ENCODE assay signal across 8 mouse cellular contexts in genomic region chr2:91944170-91944950, GRCm38 (mm10). TPM values are rescaled to one million over a fixed set of nuclear protein-coding genes. Genes with fewer than 3 reads are reported as not detected.
A peak's percentile ranks its signal among the peaks of the same experiment; 100 is the strongest.
DNase-seq lines count a peak whose midpoint lies in the region; ATAC-seq and TF ChIP-seq lines count a peak whose summit lies in the region.

No protein-coding gene starts in this region.

- peak overlapping the region; percentile 65 for H3K27ac ChIP-seq in embryonic facial prominence, embryonic 10.5 days (replicated peaks)
- no peak overlapping the region for H3K27ac ChIP-seq in liver, embryonic 14.5 days
- no peak overlapping the region; the same call in 1 of the 2 replicates for H3K27ac ChIP-seq in stomach, embryonic 14.5 days (ENCODE audit: low read length)

- 47% methylated on average over 13 of the region's 13 CpGs for WGBS in embryonic facial prominence, embryonic 10.5 days
- 34% methylated on average over 13 of the region's 13 CpGs for WGBS in liver, embryonic 14.5 days (ENCODE audit: insufficient replicate concordance)
- 40% methylated on average over 13 of the region's 13 CpGs for WGBS in stomach, embryonic 14.5 days

- H3K36me3 ChIP-seq in embryonic facial prominence, embryonic 10.5 days (replicated peaks): peaks cover 49% of the 10 kb centered on the region
- H3K36me3 ChIP-seq in liver, embryonic 14.5 days (replicated peaks; ENCODE audit: control insufficient read depth, insufficient read depth, low read depth): peaks cover 24% of the 10 kb centered on the region
- H3K36me3 ChIP-seq in stomach, embryonic 14.5 days (ENCODE audit: control insufficient read depth, insufficient read depth, low read length): peaks cover 27% of the 10 kb centered on the region

- TF ChIP-seq CTCF in liver, embryonic 14.5 days (IDR thresholded peaks at IDR 0.05; ENCODE audit: low read depth): peak; percentile 98

- no peak for TF ChIP-seq EP300 in liver, embryonic 14.5 days (IDR thresholded peaks at IDR 0.05; ENCODE audit: low read depth)

- peak overlapping the region; percentile 21; the same call in 1 of the 2 replicates for H3K4me3 ChIP-seq in embryonic facial prominence, embryonic 10.5 days
- H3K4me3 ChIP-seq in liver, embryonic 14.5 days (ENCODE audit: insufficient read depth in 1 of 2, low read depth in 2 of 2, low read length in 2 of 2): no peak overlapping the region
- no peak overlapping the region for H3K4me3 ChIP-seq in stomach, embryonic 14.5 days (ENCODE audit: low read depth, low read length)

- no peaks in the 10 kb centered on the region for H3K9me3 ChIP-seq in embryonic facial prominence, embryonic 10.5 days
- H3K9me3 ChIP-seq in liver, embryonic 14.5 days (ENCODE audit: control insufficient read depth, low read length): no peaks in the 10 kb centered on the region
- no peaks in the 10 kb centered on the region for H3K9me3 ChIP-seq in stomach, embryonic 14.5 days (ENCODE audit: control insufficient read depth, low read depth, low read length)

- H3K27me3 ChIP-seq in embryonic facial prominence, embryonic 10.5 days (replicated peaks; ENCODE audit: low read depth, poor library complexity, severe bottlenecking): no peaks in the 10 kb centered on the region
- H3K27me3 ChIP-seq in liver, embryonic 14.5 days (ENCODE audit: control insufficient read depth, insufficient read depth, low read length): no peaks in the 10 kb centered on the region
- no peaks in the 10 kb centered on the region for H3K27me3 ChIP-seq in stomach, embryonic 14.5 days (ENCODE audit: control insufficient read depth, insufficient read depth, low read length)

- peaks cover 53% of the 10 kb centered on the region for H3K4me1 ChIP-seq in embryonic facial prominence, embryonic 10.5 days
- H3K4me1 ChIP-seq in liver, embryonic 14.5 days (replicated peaks; ENCODE audit: control insufficient read depth in 2 of 2, insufficient read depth in 2 of 2, low read length in 1 of 2): peaks cover 29 to 38% of the 10 kb centered on the region in 2 experiments
- H3K4me1 ChIP-seq in stomach, embryonic 14.5 days (ENCODE audit: control insufficient read depth, insufficient read depth, low read length): peaks cover 26% of the 10 kb centered on the region

- peak; percentile 81 for DNase-seq in A20 (ENCODE audit: low read depth, low spot score)
- DNase-seq in adrenal gland, adult 8-10 months: peak; percentile 48
- peak; percentile 87 for DNase-seq in embryonic facial prominence, embryonic 10.5 days (ENCODE audit: low spot score)
- DNase-seq in heart, adult 8-10 months (ENCODE audit: low spot score): peak; percentile 69
- peak; percentile 73 for DNase-seq in kidney, adult 9 months
- peak in 1 of 3 experiments; percentile 50 for DNase-seq in liver, embryonic 14.5 days (ENCODE audit: low read depth in 3 of 3, low spot score in 3 of 3)
- peak; percentile 74 to 80 for DNase-seq in natural killer cell, adult 2 months (ENCODE audit: low spot score in 2 of 2)

- H3K9ac ChIP-seq in liver, embryonic 14.5 days (replicated peaks): no peak overlapping the region
- H3K9ac ChIP-seq in stomach, embryonic 14.5 days (replicated peaks; ENCODE audit: low read depth, low read length): no peak overlapping the region

- no peak overlapping the region for H3K4me2 ChIP-seq in liver, embryonic 14.5 days (ENCODE audit: low read depth)
- H3K4me2 ChIP-seq in stomach, embryonic 14.5 days (replicated peaks; ENCODE audit: low read depth, low read length): no peak overlapping the region

- peak; percentile 33 for ATAC-seq in liver, embryonic 14.5 days (ENCODE audit: insufficient read depth)
- ATAC-seq in stomach, embryonic 14.5 days (ENCODE audit: insufficient number of reproducible peaks, insufficient read depth, low FRiP score, low read depth): peak; percentile 71

RNA-seq across cellular contexts. Expression of gene Gm9821, which starts 1.1 kb away (rescaled TPM):
- total RNA-seq in adrenal gland, adult 8-10 months (2022): not detected
- 0.23 and 0.41 TPM in 2 replicates for polyA plus RNA-seq in embryonic facial prominence, embryonic 10.5 days (2016; fragmentation: Nextera tagmentation; extraction: Ambion mirVana)
- total RNA-seq in heart, adult 8-10 months (2022): not detected
- 0.01 and 0.02 TPM in 2 replicates for polyA plus RNA-seq in liver, embryonic 14.5 days (2012; rRNA removed)
- polyA plus RNA-seq in liver, embryonic 14.5 days (2014; fragmentation: Nextera tagmentation; extraction: Ambion mirVana): 0.63 and 0.96 TPM in 2 replicates
- polyA plus RNA-seq in stomach, embryonic 14.5 days (2014; fragmentation: Nextera tagmentation; extraction: Ambion mirVana): 1.2 and 1.4 TPM in 2 replicates

RNA-seq across cellular contexts. Expression of gene Mdk, which starts 12.3 kb away (rescaled TPM):
- 10 to 100 TPM in 2 of 4 experiments, 1 to 10 TPM in 2; 7.7 to 13.1 (median 9.1) TPM for total RNA-seq in adrenal gland, adult 8-10 months (2022)
- 2,212 and 2,218 TPM in 2 replicates for polyA plus RNA-seq in embryonic facial prominence, embryonic 10.5 days (2016; fragmentation: Nextera tagmentation; extraction: Ambion mirVana)
- total RNA-seq in heart, adult 8-10 months (2022): 1 to 10 TPM; 1.5 to 4.3 (median 3.4) TPM
- 13.2 and 19.3 TPM in 2 replicates for polyA plus RNA-seq in liver, embryonic 14.5 days (2012; rRNA removed)
- 12.7 and 13.7 TPM in 2 replicates for polyA plus RNA-seq in liver, embryonic 14.5 days (2014; fragmentation: Nextera tagmentation; extraction: Ambion mirVana)
- polyA plus RNA-seq in stomach, embryonic 14.5 days (2014; fragmentation: Nextera tagmentation; extraction: Ambion mirVana): 1,102 and 1,256 TPM in 2 replicates

RNA-seq across cellular contexts. Expression of gene Chrm4, which starts 17.3 kb away (rescaled TPM):
- 1 to 10 TPM; 1.0 to 4.2 (median 2.6) TPM for total RNA-seq in adrenal gland, adult 8-10 months (2022)
- 0.74 and 1.4 TPM in 2 replicates for polyA plus RNA-seq in embryonic facial prominence, embryonic 10.5 days (2016; fragmentation: Nextera tagmentation; extraction: Ambion mirVana)
- total RNA-seq in heart, adult 8-10 months (2022): not detected
- 0.06 and 0.08 TPM in 2 replicates for polyA plus RNA-seq in liver, embryonic 14.5 days (2012; rRNA removed)
- polyA plus RNA-seq in liver, embryonic 14.5 days (2014; fragmentation: Nextera tagmentation; extraction: Ambion mirVana): not detected in 2 replicates
- polyA plus RNA-seq in stomach, embryonic 14.5 days (2014; fragmentation: Nextera tagmentation; extraction: Ambion mirVana): 0.17 TPM in 1 of 2 replicates, not detected in the other

RNA-seq across cellular contexts. Expression of gene Dgkz, which starts 31.3 kb away (rescaled TPM):
- 10 to 100 TPM; 47.7 to 87.4 (median 66.3) TPM for total RNA-seq in adrenal gland, adult 8-10 months (2022)
- 42.1 and 45.0 TPM in 2 replicates for polyA plus RNA-seq in embryonic facial prominence, embryonic 10.5 days (2016; fragmentation: Nextera tagmentation; extraction: Ambion mirVana)
- total RNA-seq in heart, adult 8-10 months (2022): 10 to 100 TPM; 31.4 to 49.0 (median 42.7) TPM
- polyA plus RNA-seq in liver, embryonic 14.5 days (2012; rRNA removed): 55.9 and 60.7 TPM in 2 replicates
- 19.6 and 26.7 TPM in 2 replicates for polyA plus RNA-seq in liver, embryonic 14.5 days (2014; fragmentation: Nextera tagmentation; extraction: Ambion mirVana)
- 45.4 and 47.9 TPM in 2 replicates for polyA plus RNA-seq in stomach, embryonic 14.5 days (2014; fragmentation: Nextera tagmentation; extraction: Ambion mirVana)

Comparison
In these comparisons a context has a peak if more than half of its experiments do, and no peak if none do; other contexts are left out.
1. RNA of gene Mdk, which starts 12.3 kb away (polyA plus RNA-seq): 2,212 to 2,218 TPM in embryonic facial prominence, embryonic 10.5 days and 1,102 to 1,256 TPM in stomach, embryonic 14.5 days; 12.7 to 19.3 TPM in liver, embryonic 14.5 days; every median in the first group is over 10 times any median in the second.